Mouse (Mus musculus): ENCODE measurements around the gene Psmb5.

GRCm38 (mm10) chr14:54616226-54616825 lies 1.5 kb downstream of the Psmb5 start:
- TF ChIP-seq CTCF (IDR thresholded peaks at IDR 0.05; ENCODE audit: insufficient read depth, low read depth, low read length) (no peak), POLR2A (IDR thresholded peaks at IDR 0.05; ENCODE audit: insufficient read depth, low read depth, low read length) (no peak)

All from olfactory bulb, adult 2 months (tissue).